Mouse (Mus musculus) lung, adult 2 months (tissue): ENCODE measurements around the gene Cars. TPM values are rescaled to one million over a fixed set of nuclear protein-coding genes. Genes with fewer than 3 reads are reported as not detected.
A peak's percentile ranks its signal among the peaks of the same experiment; 100 is the strongest.
"Not testable (repeated sequence)": the region's sequence is repeated elsewhere in the genome, so short reads cannot be mapped to it uniquely, and the experiment has no call there.

Experiments
- DNase-seq: peaks from one replicate; pipeline ENCODE4 v3.0.0; 2022
- H3K4me1 ChIP-seq: fragments of 200-500 bp; 2 replicates; pipeline ENCODE4 v1.6.1; 2011; ENCODE audit warnings: low read length; ENCODE audit not compliant: control insufficient read depth, insufficient read depth
- H3K4me3 ChIP-seq: fragments of 200-500 bp; replicated peaks from 2 replicates; pipeline ENCODE3; 2011; ENCODE audit warnings: low read depth, mild to moderate bottlenecking, control low read depth, low read length; ENCODE audit errors: extremely low read depth
- CTCF ChIP-seq: fragments of 200-500 bp; IDR thresholded peaks from 2 replicates; pipeline ENCODE4 v1.5.1; 2011; ENCODE audit warnings: mild to moderate bottlenecking, low read length, control low read depth; ENCODE audit not compliant: insufficient read depth
- POLR2A ChIP-seq: fragments of 200-500 bp; IDR thresholded peaks from 2 replicates; pipeline ENCODE4 v1.6.1; 2011; ENCODE audit warnings: low read depth, mild to moderate bottlenecking, control low read depth, low read length, borderline replicate concordance; ENCODE audit errors: extremely low read depth
- WGBS: fragments of 180-500 bp; shearing (Covaris S2); methylation state at CpG from one replicate; pipeline ENCODE4 v1.1.7; 2018; 5-methylcytosine and 5-hydroxymethylcytosine counted together
- polyA plus RNA-seq: library from polyadenylated mRNA; depleted of rRNA; stranded (reverse); fragments of >200 nt; gene quantifications from 2 replicates; pipeline ENCODE4 v1.2.3, GENCODE M21; 2012; rRNA removed

Cars gene
- polyA plus RNA-seq = 14.4 and 17.1 TPM in 2 replicates

GRCm38 (mm10) chr7:143599428-143600230 lies at the start of gene Cars:
Cars (minus strand) TSS chr7:143600090.
- TF ChIP-seq POLR2A (peak; percentile 50; the same call in 1 of the 2 replicates), CTCF (no peak)
- peaks cover 5% of the 10 kb centered on the region; the same call in 1 of the 2 replicates for H3K4me1 ChIP-seq
- 1% methylated on average over 35 of the region's 35 CpGs for WGBS
- DNase-seq = peak; percentile 95
- peak within 1 kb of the TSS; percentile 97 for H3K4me3 ChIP-seq

DNA sequence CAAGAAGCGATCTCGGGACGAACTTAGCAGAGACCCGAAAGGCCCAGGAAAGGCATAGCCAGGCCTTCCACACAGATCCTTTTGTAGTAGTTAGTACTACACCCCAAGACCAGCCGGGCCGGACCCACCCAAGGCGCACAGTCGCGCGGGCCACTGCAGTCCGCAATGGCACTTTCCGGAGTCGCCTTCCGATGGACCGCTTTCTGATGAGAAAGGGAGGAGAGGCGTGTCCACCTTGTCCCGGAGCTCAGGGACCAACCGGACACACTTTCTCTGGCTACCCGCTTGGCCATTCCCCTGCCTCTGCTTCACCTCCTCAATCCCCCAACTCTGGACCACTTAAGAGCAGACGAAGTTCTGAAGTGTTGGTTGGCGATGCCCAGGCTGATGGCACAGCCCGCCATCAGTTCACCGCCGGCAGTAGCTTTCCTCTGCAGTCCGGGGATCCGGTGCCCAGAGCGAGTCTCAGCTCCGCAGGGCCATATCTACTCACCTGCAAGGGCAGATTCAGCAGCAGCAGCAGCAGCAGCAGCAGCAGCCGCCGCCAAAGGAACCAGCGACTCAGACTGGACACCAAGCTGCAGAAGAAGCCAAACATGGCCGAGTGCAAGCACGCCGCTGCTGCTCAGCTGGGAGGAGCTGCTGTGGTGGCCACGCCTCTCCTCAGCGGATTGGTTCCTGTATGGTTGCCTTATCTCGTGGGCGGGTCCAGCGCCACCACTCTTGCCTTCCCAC lies 49.3 kb upstream of the Cars start, which contains the start of gene Tnfrsf22:
Gene Tnfrsf22 (minus strand): TSS at position 628 of the 735 bp plus-strand sequence.
- peak within 1 kb of the TSS; percentile 79 for H3K4me3 ChIP-seq
- 3% methylated on average over 39 of the region's 39 CpGs for WGBS
- TF ChIP-seq POLR2A (no peak; the same call in 1 of the 2 replicates), CTCF (no peak)
- no peaks in the 10 kb centered on the region for H3K4me1 ChIP-seq
- peak; percentile 73 for DNase-seq

DNA sequence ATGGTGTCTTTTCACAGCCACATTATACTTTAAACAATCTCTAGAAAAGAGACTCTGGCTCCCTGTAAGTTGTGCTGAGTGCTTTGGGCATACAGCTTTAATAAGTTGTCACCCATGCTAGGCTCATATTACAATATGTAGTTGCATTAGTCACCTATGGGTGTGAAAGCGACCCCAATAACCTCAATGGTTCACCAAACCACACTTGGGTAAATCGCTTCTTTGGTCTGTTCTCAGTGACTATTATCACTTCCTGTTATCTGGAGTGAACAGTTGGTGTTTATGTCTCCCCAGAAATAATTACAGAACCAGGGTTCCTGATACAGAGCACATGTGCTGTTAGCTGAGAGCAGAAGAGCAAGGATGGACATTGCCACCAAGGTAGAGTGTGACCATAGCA lies 44.1 kb upstream of the Cars start:
- not testable (repeated sequence) for DNase-seq, H3K4me1 ChIP-seq, H3K4me3 ChIP-seq
- WGBS = 67% methylated on average over 2 of the region's 2 CpGs

DNA sequence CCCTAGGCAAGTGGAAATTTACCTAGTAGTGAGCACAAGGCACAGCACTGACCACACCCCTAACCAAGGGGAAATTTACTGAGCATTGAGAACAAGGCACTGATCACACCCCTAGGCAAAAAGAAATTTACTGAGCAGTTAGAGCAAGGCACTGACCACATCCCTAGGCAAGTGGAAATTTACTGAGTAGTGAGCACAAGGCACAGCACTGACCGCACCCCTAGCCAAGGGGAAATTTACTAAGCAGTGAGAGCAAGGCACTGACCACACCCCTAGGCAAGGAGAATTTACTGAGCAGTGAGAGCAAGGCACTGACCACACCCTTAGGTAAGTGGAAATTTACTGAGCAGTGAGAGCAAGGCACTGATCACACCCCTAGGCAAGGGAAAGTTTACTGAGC lies 36.8 kb upstream of the Cars start:
- Histone ChIP-seq H3K4me1 (no peaks in the 10 kb centered on the region), H3K4me3 (no peak overlapping the region)
- 95% methylated on average over 1 of the region's 1 CpGs for WGBS
- TF ChIP-seq POLR2A (no peak), CTCF (no peak)
- no peak for DNase-seq

DNA sequence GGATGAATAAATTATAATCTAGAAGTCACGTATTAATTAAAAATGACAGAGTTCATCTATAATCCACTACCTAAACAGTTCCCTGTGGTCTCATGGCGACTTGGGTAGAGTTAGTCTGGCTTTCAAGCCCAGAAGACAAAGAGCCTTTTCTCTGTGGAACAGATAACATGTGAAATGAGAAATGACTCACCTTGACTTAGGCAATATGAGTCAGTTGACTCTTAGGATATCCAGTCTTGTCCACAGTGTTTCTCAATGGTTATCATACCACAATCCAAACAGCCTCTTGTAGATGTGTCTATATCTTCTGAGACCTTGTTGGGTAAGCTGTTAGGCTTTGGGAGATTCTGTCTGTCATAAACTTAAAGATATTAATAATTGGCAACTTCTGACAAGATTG lies 31.6 kb upstream of the Cars start:
- WGBS = 79% methylated on average over 2 of the region's 2 CpGs
- Histone ChIP-seq H3K4me3 (no peak overlapping the region), H3K4me1 (no peaks in the 10 kb centered on the region; the same call in 1 of the 2 replicates)
- DNase-seq = no peak
- TF ChIP-seq POLR2A (no peak), CTCF (no peak)

GRCm38 (mm10) chr7:143629501-143629900 lies 29.6 kb upstream of the Cars start:
- WGBS = 10% methylated on average over 1 of the region's 1 CpGs
- no peak for DNase-seq
- no peak for TF ChIP-seq POLR2A
- TF ChIP-seq CTCF = no peak
- Histone ChIP-seq H3K4me3 (no peak overlapping the region), H3K4me1 (no peaks in the 10 kb centered on the region; the same call in 1 of the 2 replicates)

GRCm38 (mm10) chr7:143628540-143628939 lies 28.6 kb upstream of the Cars start, which contains the start of gene Tnfrsf26:
Tnfrsf26 (minus strand) TSS chr7:143628722.
- Histone ChIP-seq H3K4me3 (no peak within 1 kb of the TSS), H3K4me1 (no peaks in the 10 kb centered on the region; the same call in 1 of the 2 replicates)
- WGBS = 74% methylated on average over 1 of the region's 1 CpGs
- TF ChIP-seq POLR2A (no peak), CTCF (no peak)
- no peak for DNase-seq

- 34% methylated on average over 10 of the region's 10 CpGs for WGBS
- peak; percentile 11 for DNase-seq
- TF ChIP-seq POLR2A (no peak), CTCF (no peak)
- H3K4me1 ChIP-seq = no peaks in the 10 kb centered on the region; the same call in 1 of the 2 replicates
- H3K4me3 ChIP-seq = no peak overlapping the region
These were observed 27.8 kb upstream of the Cars start for GRCm38 (mm10) chr7:143627555-143628286.

- Histone ChIP-seq H3K4me3 (no peak overlapping the region), H3K4me1 (no peaks in the 10 kb centered on the region; the same call in 1 of the 2 replicates)
- 62% methylated on average over 2 of the region's 2 CpGs for WGBS
- TF ChIP-seq CTCF (no peak), POLR2A (no peak)
- DNase-seq = no peak
These were observed 26.3 kb upstream of the Cars start for GRCm38 (mm10) chr7:143626178-143626577.
